Mouse (Mus musculus): ENCODE results near the gene Gtpbp2. TPM values are rescaled to one million over a fixed set of nuclear protein-coding genes. Genes with fewer than 3 reads are reported as not detected.

Gtpbp2 gene
- polyA plus RNA-seq, 1 experiment from 2014 or later = 29.2 TPM

- no peaks in the 10 kb centered on the region for H3K9me3 ChIP-seq (ENCODE audit: control insufficient read depth, low read length)
Observed at GRCm38 (mm10) chr17:46168768-46169167, 7.9 kb downstream of the Gtpbp2 start.

GRCm38 (mm10) chr17:46170538-46170937, 9.7 kb downstream of the Gtpbp2 start:
- Histone ChIP-seq H3K4me2 (ENCODE audit: low read depth, low read length) (no peak overlapping the region), H3K27ac (ENCODE audit: low read length) (no peak overlapping the region), H3K4me1 (ENCODE audit: control insufficient read depth, insufficient read depth, low read length) (no peaks in the 10 kb centered on the region), H3K36me3 (ENCODE audit: control insufficient read depth, insufficient read depth, low read length) (peaks cover 33% of the 10 kb centered on the region), H3K27me3 (replicated peaks; ENCODE audit: control insufficient read depth, insufficient read depth, low read length) (no peaks in the 10 kb centered on the region), H3K9ac (ENCODE audit: low read depth, low read length) (no peak overlapping the region), H3K4me3 (ENCODE audit: low read length) (no peak overlapping the region), H3K9me3 (ENCODE audit: control insufficient read depth, low read length) (no peaks in the 10 kb centered on the region)
- 76% methylated on average over 3 of the region's 3 CpGs for WGBS
- 0 out of 2 replicates have a peak, but pooled peaks have one; percentile 58 for ATAC-seq

More at GRCm38 (mm10) chr17:46168768-46169167, 7.9 kb downstream of the Gtpbp2 start:
- H3K4me2 ChIP-seq (ENCODE audit: low read depth, low read length) = no peak overlapping the region
- H3K27me3 ChIP-seq (replicated peaks; ENCODE audit: control insufficient read depth, insufficient read depth, low read length) = no peaks in the 10 kb centered on the region
- H3K36me3 ChIP-seq (ENCODE audit: control insufficient read depth, insufficient read depth, low read length) = peaks cover 37% of the 10 kb centered on the region
- 0 out of 2 replicates have a peak overlapping the region, but pooled peaks have one; percentile 6 for H3K9ac ChIP-seq (ENCODE audit: low read depth, low read length)
- no peaks in the 10 kb centered on the region for H3K4me1 ChIP-seq (ENCODE audit: control insufficient read depth, insufficient read depth, low read length)
- ATAC-seq = no peak
- H3K4me3 ChIP-seq (ENCODE audit: low read length) = no peak overlapping the region
- WGBS = 86% methylated on average over 5 of the region's 5 CpGs
- no peak overlapping the region; the same call in 1 of the 2 replicates for H3K27ac ChIP-seq (ENCODE audit: low read length)

DNA sequence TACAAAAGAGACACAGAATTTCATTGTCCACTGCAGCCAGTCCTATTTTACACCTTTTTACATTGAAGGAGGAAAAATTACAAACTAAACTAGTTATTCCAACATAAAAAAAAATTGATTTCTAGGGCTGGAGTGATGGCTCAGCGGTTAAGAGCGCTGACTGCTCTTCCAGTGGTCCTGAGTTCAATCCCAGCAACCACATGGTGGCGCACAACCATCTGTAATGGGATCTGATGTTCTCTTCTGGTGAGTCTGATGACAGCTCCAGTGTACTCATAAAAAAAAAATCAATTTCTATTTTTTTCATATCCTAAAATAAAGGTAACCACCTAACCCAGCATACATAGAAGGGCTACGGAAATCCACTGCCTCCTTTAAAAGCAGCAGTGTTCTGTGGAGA, 21.4 kb downstream of the Gtpbp2 start:
- no peaks in the 10 kb centered on the region for H3K9me3 ChIP-seq (ENCODE audit: control insufficient read depth, low read length)
- no peaks in the 10 kb centered on the region for H3K27me3 ChIP-seq (replicated peaks; ENCODE audit: control insufficient read depth, insufficient read depth, low read length)
- H3K4me2 ChIP-seq (ENCODE audit: low read depth, low read length) = no peak overlapping the region
- H3K4me1 ChIP-seq (ENCODE audit: control insufficient read depth, insufficient read depth, low read length) = no peaks in the 10 kb centered on the region
- no peak overlapping the region for H3K4me3 ChIP-seq (ENCODE audit: low read length)
- H3K27ac ChIP-seq (ENCODE audit: low read length) = no peak overlapping the region
- WGBS = 87% methylated on average over 4 of the region's 4 CpGs
- ATAC-seq = no peak
- H3K36me3 ChIP-seq (ENCODE audit: control insufficient read depth, insufficient read depth, low read length) = peaks cover 20% of the 10 kb centered on the region
- H3K9ac ChIP-seq (ENCODE audit: low read depth, low read length) = no peak overlapping the region

- no peak overlapping the region for H3K4me2 ChIP-seq (ENCODE audit: low read depth, low read length)
- no peak overlapping the region for H3K4me3 ChIP-seq (ENCODE audit: low read length)
- H3K27ac ChIP-seq (ENCODE audit: low read length) = no peak overlapping the region
- no peak for ATAC-seq
- WGBS = 95% methylated on average over 2 of the region's 2 CpGs
- no peaks in the 10 kb centered on the region for H3K27me3 ChIP-seq (replicated peaks; ENCODE audit: control insufficient read depth, insufficient read depth, low read length)
- H3K36me3 ChIP-seq (ENCODE audit: control insufficient read depth, insufficient read depth, low read length) = peaks cover 21% of the 10 kb centered on the region
- no peaks in the 10 kb centered on the region for H3K4me1 ChIP-seq (ENCODE audit: control insufficient read depth, insufficient read depth, low read length)
- H3K9me3 ChIP-seq (ENCODE audit: control insufficient read depth, low read length) = no peaks in the 10 kb centered on the region
- no peak overlapping the region for H3K9ac ChIP-seq (ENCODE audit: low read depth, low read length)
Observed at GRCm38 (mm10) chr17:46188829-46189228, 28.0 kb downstream of the Gtpbp2 start.

- H3K36me3 ChIP-seq (ENCODE audit: control insufficient read depth, insufficient read depth, low read length) = peaks cover 4% of the 10 kb centered on the region; the same call in 1 of the 2 replicates
Observed at GRCm38 (mm10) chr17:46201151-46201550, 40.3 kb downstream of the Gtpbp2 start.

DNA sequence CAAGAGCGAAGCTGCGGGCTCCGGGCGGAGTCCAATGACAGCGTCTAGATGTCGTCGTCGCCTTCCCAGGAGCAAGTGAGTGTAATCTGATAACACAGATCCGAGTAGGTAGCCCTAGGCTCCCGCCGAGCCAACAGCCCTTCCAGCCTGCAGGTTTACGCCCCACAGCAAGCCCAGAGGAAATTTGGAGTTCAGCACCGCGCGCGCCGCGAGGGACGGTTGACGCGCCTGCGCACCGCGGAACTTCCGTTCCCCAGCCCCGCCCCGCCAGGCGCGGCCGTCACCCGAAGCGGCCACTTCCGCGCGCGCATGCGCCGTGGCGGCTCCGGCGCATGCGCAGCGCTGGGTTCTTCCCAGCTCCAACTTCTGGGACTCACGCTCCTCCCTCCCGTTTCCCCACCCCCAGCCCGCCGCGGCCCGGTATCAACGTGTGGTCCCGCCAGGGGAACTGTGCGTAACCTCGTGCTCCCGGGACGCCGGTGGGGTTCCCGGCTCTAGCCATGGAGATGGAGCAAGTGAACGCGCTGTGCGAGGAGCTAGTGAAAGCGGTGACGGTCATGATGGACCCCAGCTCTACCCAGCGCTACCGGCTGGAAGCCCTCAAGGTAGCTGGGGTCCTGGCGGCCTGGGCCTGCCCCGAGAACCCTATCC, 41.7 kb downstream of the Gtpbp2 start, which contains the start of the genes Polh and Xpo5:
TSS of gene Polh (minus strand) at position 225 of the 651 bp plus-strand sequence.
TSS of gene Xpo5 (plus strand) at position 362 of the 651 bp plus-strand sequence.
- Histone ChIP-seq H3K36me3 (ENCODE audit: control insufficient read depth, insufficient read depth, low read length) (peaks cover 2% of the 10 kb centered on the region; the same call in 1 of the 2 replicates), H3K9ac (ENCODE audit: low read depth, low read length) (peak within 1 kb of the TSS; percentile 92), H3K4me3 (ENCODE audit: low read length) (peak within 1 kb of the TSS; percentile 97), H3K9me3 (ENCODE audit: control insufficient read depth, low read length) (no peaks in the 10 kb centered on the region), H3K27me3 (replicated peaks; ENCODE audit: control insufficient read depth, insufficient read depth, low read length) (no peaks in the 10 kb centered on the region), H3K27ac (ENCODE audit: low read length) (peak within 1 kb of the TSS; percentile 88), H3K4me1 (ENCODE audit: control insufficient read depth, insufficient read depth, low read length) (peaks cover 15% of the 10 kb centered on the region), H3K4me2 (ENCODE audit: low read depth, low read length) (peak within 1 kb of the TSS; percentile 77)
- WGBS = under 1% methylated on average over 66 of the region's 66 CpGs
- peak; percentile 97 for ATAC-seq

More at GRCm38 (mm10) chr17:46201151-46201550, 40.3 kb downstream of the Gtpbp2 start:
- no peak for ATAC-seq
- Histone ChIP-seq H3K9me3 (ENCODE audit: control insufficient read depth, low read length) (no peaks in the 10 kb centered on the region), H3K4me2 (ENCODE audit: low read depth, low read length) (peak overlapping the region; percentile 73), H3K4me3 (ENCODE audit: low read length) (peak overlapping the region; percentile 97), H3K27ac (ENCODE audit: low read length) (no peak overlapping the region), H3K27me3 (replicated peaks; ENCODE audit: control insufficient read depth, insufficient read depth, low read length) (no peaks in the 10 kb centered on the region), H3K4me1 (ENCODE audit: control insufficient read depth, insufficient read depth, low read length) (peaks cover 15% of the 10 kb centered on the region), H3K9ac (ENCODE audit: low read depth, low read length) (no peak overlapping the region)
- 48% methylated on average over 6 of the region's 6 CpGs for WGBS

- H3K4me1 ChIP-seq (ENCODE audit: control insufficient read depth, insufficient read depth, low read length) = peaks cover 15% of the 10 kb centered on the region
- H3K9me3 ChIP-seq (ENCODE audit: control insufficient read depth, low read length) = no peaks in the 10 kb centered on the region
- H3K4me2 ChIP-seq (ENCODE audit: low read depth, low read length) = peak overlapping the region; percentile 77
- peak; percentile 17 for ATAC-seq
- no peaks in the 10 kb centered on the region for H3K27me3 ChIP-seq (replicated peaks; ENCODE audit: control insufficient read depth, insufficient read depth, low read length)
- H3K27ac ChIP-seq (ENCODE audit: low read length) = peak overlapping the region; percentile 75
- H3K36me3 ChIP-seq (ENCODE audit: control insufficient read depth, insufficient read depth, low read length) = peaks cover 7% of the 10 kb centered on the region; the same call in 1 of the 2 replicates
- H3K9ac ChIP-seq (ENCODE audit: low read depth, low read length) = peak overlapping the region; percentile 92
- WGBS = 0% methylated on average over 20 of the region's 20 CpGs
- H3K4me3 ChIP-seq (ENCODE audit: low read length) = peak overlapping the region; percentile 97
Observed at GRCm38 (mm10) chr17:46203078-46203477, 42.2 kb downstream of the Gtpbp2 start.

GRCm38 (mm10) chr17:46206676-46207075, 45.8 kb downstream of the Gtpbp2 start:
- H3K4me2 ChIP-seq (ENCODE audit: low read depth, low read length) = no peak overlapping the region
- H3K4me3 ChIP-seq (ENCODE audit: low read length) = no peak overlapping the region
- no peak for ATAC-seq
- peaks cover 10% of the 10 kb centered on the region for H3K4me1 ChIP-seq (ENCODE audit: control insufficient read depth, insufficient read depth, low read length)
- H3K36me3 ChIP-seq (ENCODE audit: control insufficient read depth, insufficient read depth, low read length) = peaks cover 17% of the 10 kb centered on the region; the same call in 1 of the 2 replicates
- H3K27me3 ChIP-seq (replicated peaks; ENCODE audit: control insufficient read depth, insufficient read depth, low read length) = no peaks in the 10 kb centered on the region
- H3K9ac ChIP-seq (ENCODE audit: low read depth, low read length) = no peak overlapping the region
- H3K27ac ChIP-seq (ENCODE audit: low read length) = no peak overlapping the region
- no peaks in the 10 kb centered on the region for H3K9me3 ChIP-seq (ENCODE audit: control insufficient read depth, low read length)

- no peak overlapping the region for H3K4me2 ChIP-seq (ENCODE audit: low read depth, low read length)
- peaks cover 29% of the 10 kb centered on the region for H3K36me3 ChIP-seq (ENCODE audit: control insufficient read depth, insufficient read depth, low read length)
- H3K27me3 ChIP-seq (replicated peaks; ENCODE audit: control insufficient read depth, insufficient read depth, low read length) = no peaks in the 10 kb centered on the region
- no peaks in the 10 kb centered on the region for H3K4me1 ChIP-seq (ENCODE audit: control insufficient read depth, insufficient read depth, low read length)
- no peak for ATAC-seq
- H3K9ac ChIP-seq (ENCODE audit: low read depth, low read length) = no peak overlapping the region
- no peak overlapping the region for H3K4me3 ChIP-seq (ENCODE audit: low read length)
- H3K9me3 ChIP-seq (ENCODE audit: control insufficient read depth, low read length) = no peaks in the 10 kb centered on the region
- 80% methylated on average over 3 of the region's 3 CpGs for WGBS
- no peak overlapping the region for H3K27ac ChIP-seq (ENCODE audit: low read length)
Observed at GRCm38 (mm10) chr17:46210550-46210949, 49.7 kb downstream of the Gtpbp2 start.

All from intestine, embryonic 16.5 days (tissue).